Mouse (Mus musculus): ENCODE data around the gene Ece2. TPM values are rescaled to one million over a fixed set of nuclear protein-coding genes. Genes with fewer than 3 reads are reported as not detected.

Gene Ece2
- polyA plus RNA-seq, 1 experiment from 2014 or later = 3.6 TPM

MicroRNAs encoded within 50 kb of the gene (microRNA counts, 519-probe panel; counts per million panel counts)
- microRNA mmu-miR-1224 = 3,411 counts per million, percentile 79 among the panel's probes with 10 or more counts

Small RNA genes lying within 50 kb of the gene (microRNA-seq; reads per million reads assigned to microRNA genes)
- 0.95 reads per million for gene Mir1224

Other genes starting within 250 kb of the Ece2 start
- gene Abcc5, start 203.4 kb upstream of the Ece2 start, polyA plus RNA-seq (2015; fragmentation: Nextera tagmentation; extraction: Ambion mirVana) = 66.9 and 68.1 TPM in 2 replicates
- gene Eif2b5, start 131.0 kb upstream of the Ece2 start, polyA plus RNA-seq (2015; fragmentation: Nextera tagmentation; extraction: Ambion mirVana) = 119 and 121 TPM in 2 replicates
- 20.6 and 31.7 TPM in 2 replicates for gene Dvl3, start 112.8 kb upstream of the Ece2 start, polyA plus RNA-seq (2015; fragmentation: Nextera tagmentation; extraction: Ambion mirVana)
- 691 and 699 TPM in 2 replicates for gene Ap2m1, start 94.3 kb upstream of the Ece2 start, polyA plus RNA-seq (2015; fragmentation: Nextera tagmentation; extraction: Ambion mirVana)
- gene Abcf3, start 81.3 kb upstream of the Ece2 start, polyA plus RNA-seq (2015; fragmentation: Nextera tagmentation; extraction: Ambion mirVana) = 64.8 and 75.2 TPM in 2 replicates
- 0.69 and 2.0 TPM in 2 replicates for gene Vwa5b2, start 40.4 kb upstream of the Ece2 start, polyA plus RNA-seq (2015; fragmentation: Nextera tagmentation; extraction: Ambion mirVana)
- 33.3 and 37.4 TPM in 2 replicates for gene Eef1akmt4, start 18.2 kb upstream of the Ece2 start, polyA plus RNA-seq (2015; fragmentation: Nextera tagmentation; extraction: Ambion mirVana)
- not detected in 2 replicates for gene Gm49333, start 18.2 kb upstream of the Ece2 start, polyA plus RNA-seq (2015; fragmentation: Nextera tagmentation; extraction: Ambion mirVana)
- 44.7 and 49.5 TPM in 2 replicates for gene Alg3, start 18.1 kb upstream of the Ece2 start, polyA plus RNA-seq (2015; fragmentation: Nextera tagmentation; extraction: Ambion mirVana)
- 0.45 and 0.84 TPM in 2 replicates for gene Camk2n2, start 8.5 kb upstream of the Ece2 start, polyA plus RNA-seq (2015; fragmentation: Nextera tagmentation; extraction: Ambion mirVana)
- gene Psmd2, start 21.8 kb downstream of the Ece2 start, polyA plus RNA-seq (2015; fragmentation: Nextera tagmentation; extraction: Ambion mirVana) = 377 and 378 TPM in 2 replicates
- gene Eif4g1, start 38.5 kb downstream of the Ece2 start, polyA plus RNA-seq (2015; fragmentation: Nextera tagmentation; extraction: Ambion mirVana) = 183 and 193 TPM in 2 replicates
- 7.6 and 8.0 TPM in 2 replicates for gene Fam131a, start 63.4 kb downstream of the Ece2 start, polyA plus RNA-seq (2015; fragmentation: Nextera tagmentation; extraction: Ambion mirVana)
- 107 and 119 TPM in 2 replicates for gene Polr2h, start 87.8 kb downstream of the Ece2 start, polyA plus RNA-seq (2015; fragmentation: Nextera tagmentation; extraction: Ambion mirVana)
- 18.7 and 20.1 TPM in 2 replicates for gene Clcn2, start 87.9 kb downstream of the Ece2 start, polyA plus RNA-seq (2015; fragmentation: Nextera tagmentation; extraction: Ambion mirVana)
- 5.4 and 5.9 TPM in 2 replicates for gene Chrd, start 103.3 kb downstream of the Ece2 start, polyA plus RNA-seq (2015; fragmentation: Nextera tagmentation; extraction: Ambion mirVana)
- gene Thpo, start 104.7 kb downstream of the Ece2 start, polyA plus RNA-seq (2015; fragmentation: Nextera tagmentation; extraction: Ambion mirVana) = 1.2 and 2.0 TPM in 2 replicates

All from kidney, embryonic 16.5 days (tissue).